Mouse (Mus musculus) heart, postnatal 0 days (tissue): ENCODE measurements at regions not wholly inside any gene's neighbourhood (a gene's known extent, or its start where the extent isn't known, plus 50 kb on each side); places are given as distances from the start of the nearest gene placed in this dataset.

ENCODE experiments used
- CTCF ChIP-seq: IDR thresholded peaks from 2 replicates; pipeline ENCODE4 v1.5.1; 2016; ENCODE audit warnings: antibody characterized with exemption, control low read depth, low read depth
- EP300 ChIP-seq: IDR thresholded peaks from 2 replicates; pipeline ENCODE4 v1.6.1; 2016; ENCODE audit warnings: antibody characterized with exemption, low read depth

DNA sequence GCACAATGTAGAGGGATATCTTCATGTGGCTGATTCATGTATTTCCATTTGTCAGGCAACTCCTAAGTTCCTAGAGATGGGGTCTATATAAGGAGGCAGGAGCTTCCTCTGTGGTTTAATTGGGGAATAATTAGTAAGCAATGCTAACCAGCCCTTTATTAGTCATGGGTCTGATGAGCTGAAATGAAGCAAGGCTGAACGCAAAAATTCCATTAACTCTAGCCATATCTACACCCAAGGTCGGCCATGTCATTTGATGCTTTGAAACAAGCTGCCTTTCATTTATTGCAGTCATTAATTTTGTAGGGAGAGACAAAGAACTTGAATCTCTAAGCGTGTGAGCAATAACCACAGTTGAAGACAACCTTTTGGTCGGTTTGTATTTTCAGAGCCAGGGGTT, 59.4 kb downstream of the Fam43a start:
- TF ChIP-seq EP300 (no peak), CTCF (no peak)
